Mouse (Mus musculus): ENCODE results near the gene Dnajb8.

Dnajb8 gene

DNA sequence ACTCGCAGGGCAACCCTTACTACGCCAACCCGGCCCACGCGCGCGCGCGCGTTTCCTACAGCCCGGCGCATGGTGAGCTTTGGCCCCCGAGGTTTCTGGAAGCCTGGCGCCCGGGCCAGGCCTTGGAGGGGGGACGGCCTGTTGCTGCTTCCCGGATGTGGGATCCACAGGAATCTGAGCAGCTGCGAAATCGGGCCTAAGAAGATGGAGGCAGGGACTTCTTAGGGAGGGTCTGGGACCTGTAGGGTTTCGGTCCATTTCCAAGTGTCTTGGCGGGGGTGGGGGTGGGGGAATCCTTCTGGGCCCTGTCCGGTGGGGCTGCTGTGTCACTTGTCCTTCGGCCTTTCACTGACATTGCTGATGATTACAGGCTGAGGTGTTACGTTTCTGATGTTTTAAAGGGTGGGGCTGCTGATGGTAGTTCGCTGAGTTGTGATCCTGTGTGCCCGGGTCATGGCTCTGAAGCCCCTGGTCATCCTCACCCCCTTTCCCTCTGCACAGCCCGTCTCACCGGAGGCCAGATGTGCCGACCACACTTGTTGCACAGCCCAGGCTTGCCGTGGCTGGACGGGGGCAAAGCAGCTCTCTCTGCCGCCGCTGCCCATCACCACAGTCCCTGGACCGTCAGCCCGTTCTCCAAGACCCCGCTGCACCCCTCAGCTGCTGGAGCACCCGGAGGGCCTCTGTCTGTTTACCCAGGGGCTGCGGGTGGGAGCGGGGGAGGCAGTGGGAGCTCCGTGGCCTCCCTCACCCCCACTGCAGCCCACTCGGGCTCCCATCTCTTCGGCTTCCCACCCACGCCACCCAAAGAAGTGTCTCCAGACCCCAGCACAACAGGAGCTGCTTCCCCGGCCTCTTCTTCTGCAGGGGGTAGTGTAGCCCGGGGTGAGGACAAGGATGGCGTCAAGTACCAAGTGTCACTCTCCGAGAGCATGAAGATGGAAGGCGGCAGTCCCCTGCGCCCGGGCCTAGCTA is 22.1 kb upstream of the Dnajb8 start:
- DNase-seq, result no peak

DNA sequence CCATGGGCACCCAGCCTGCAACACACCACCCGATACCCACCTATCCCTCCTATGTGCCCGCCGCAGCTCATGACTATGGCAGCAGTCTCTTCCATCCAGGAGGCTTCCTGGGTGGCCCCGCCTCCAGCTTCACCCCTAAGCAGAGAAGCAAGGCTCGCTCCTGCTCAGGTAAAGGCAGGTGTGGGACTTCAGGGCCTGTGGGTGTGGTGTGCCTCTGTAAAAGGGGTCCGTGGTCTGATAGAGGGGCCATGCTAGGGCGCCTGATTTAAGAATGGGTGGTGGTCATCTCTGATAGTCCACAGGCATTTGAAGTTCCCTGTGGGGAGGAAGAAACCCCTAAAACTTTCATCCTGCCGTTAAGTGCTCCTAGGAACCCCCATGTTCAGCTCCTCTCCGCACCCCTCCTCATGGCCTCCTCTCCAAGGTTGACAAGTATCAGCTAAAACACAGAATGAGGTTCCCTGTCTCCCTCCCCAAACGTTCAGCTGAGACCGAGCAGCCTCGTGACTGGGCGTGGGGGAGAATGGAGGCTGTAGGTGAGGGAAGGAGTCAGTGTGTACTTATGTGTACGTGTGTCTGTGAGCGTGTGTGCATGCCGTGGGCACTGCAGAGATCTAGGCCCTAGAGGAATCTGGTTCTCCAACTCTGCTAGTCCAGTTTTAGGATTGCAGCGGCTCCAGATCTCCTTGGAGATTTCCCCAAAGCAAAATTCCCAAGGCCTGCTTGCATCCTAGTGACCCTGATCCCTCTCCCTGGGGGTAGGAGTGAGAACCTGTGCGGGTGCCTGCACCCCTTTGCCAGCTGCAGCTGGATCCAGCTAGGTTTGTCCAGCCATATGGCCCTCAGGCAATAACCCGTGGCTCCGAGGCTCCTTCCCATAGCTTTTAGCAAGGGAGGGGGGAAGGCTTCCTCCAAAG is 21.1 kb upstream of the Dnajb8 start:
- no peak for DNase-seq

DNA sequence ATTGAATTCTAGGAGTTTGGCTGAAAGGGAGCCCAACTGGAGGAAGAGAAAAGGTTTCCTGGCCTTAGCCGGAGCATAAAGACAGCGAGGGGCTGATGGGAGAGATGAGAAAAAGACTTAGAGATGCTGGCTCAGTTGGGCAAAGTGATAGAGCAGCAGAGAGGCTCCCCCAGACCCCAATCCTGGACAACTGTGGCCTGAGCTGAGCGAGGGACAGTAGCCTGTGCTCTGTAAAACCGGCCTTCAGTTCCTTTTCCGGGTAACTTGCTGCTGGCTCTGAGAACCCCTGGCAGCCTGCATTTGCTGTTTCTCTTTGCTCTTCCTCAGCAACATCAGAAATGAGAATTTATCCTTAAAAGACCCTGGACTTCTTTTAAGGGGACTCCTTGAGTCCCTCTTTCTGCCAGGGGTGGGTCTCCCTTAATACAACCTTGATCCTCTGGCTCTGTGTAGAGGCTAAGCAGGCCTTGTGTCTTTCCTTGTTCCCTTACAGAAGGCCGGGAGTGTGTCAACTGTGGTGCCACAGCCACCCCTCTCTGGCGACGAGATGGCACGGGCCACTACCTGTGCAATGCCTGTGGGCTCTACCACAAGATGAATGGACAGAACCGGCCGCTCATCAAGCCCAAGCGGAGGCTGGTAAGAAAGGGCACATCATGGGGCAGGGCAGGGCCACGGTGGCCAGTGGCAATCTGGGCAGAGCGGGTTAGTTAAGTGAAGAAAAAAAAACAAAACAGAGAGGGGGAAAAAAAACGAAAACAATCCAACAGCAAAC is 20.0 kb upstream of the Dnajb8 start:
- no peak for DNase-seq

DNA sequence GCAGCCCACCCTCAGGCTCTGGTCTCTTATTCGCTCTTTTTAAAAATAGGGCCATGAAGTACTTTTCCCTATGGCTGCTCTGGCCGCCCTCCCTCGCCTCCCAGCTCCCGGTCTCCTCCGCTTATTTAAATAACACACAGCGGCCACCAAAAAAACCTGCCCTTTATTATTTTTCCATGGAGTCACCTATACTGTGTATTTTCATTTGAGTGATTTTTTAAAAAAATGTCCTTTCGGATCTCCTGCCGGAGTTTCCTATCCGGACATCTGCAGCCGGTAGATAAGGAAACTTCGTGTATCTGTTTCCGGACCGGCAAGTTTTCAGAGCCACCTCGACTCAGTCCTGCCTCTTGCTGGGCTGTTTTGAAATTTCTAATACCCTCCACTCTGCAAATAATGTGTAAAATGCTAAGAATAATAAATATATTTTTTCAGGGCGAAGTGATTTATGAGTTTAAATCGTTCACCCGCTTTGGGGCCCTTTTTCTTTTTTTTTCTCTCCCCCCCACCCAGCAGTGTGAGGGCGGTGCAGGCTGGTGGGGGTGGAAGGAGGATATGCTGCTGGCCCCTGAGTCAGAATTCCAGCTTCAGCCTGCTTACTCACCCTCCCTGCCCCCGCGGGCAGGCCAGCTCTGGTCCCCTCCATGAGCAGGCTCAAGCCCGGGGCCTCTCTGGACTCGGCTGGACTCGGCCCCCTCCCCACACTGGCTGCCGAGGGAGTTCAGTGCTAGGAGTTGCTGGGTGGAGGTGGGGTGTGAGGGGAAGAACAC is 19.0 kb upstream of the Dnajb8 start:
- peak; percentile 86 for DNase-seq

DNA sequence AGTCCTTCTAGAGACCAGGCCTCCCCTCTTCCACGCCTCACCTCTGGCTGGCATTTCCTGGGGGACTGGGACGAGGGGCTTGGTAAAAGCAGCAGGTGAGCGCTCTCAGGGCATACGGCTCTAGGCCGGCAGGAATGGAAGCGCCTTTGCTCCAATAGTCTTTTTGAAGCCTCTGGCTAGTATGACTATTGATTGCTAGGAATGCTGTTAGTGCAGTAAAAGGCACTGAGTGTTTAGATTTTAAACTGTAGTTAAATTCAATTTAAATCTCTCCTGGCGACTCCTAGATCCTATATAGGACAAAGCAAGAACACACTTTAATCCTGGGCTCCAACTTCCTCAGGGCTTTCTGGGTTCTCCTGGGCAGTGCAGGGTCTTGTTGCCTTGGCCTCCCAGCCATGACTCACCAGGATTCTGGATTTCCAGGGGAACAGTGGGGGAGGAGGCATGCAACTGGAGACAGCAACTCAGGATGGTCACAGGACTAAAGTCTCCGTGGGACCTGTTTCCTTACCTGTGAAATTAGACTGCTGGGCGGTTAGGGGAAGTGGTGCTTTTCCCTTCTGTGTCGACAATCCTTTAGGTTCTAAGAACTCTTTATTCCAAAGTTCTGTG is 18.2 kb upstream of the Dnajb8 start:
- DNase-seq, result no peak

DNA sequence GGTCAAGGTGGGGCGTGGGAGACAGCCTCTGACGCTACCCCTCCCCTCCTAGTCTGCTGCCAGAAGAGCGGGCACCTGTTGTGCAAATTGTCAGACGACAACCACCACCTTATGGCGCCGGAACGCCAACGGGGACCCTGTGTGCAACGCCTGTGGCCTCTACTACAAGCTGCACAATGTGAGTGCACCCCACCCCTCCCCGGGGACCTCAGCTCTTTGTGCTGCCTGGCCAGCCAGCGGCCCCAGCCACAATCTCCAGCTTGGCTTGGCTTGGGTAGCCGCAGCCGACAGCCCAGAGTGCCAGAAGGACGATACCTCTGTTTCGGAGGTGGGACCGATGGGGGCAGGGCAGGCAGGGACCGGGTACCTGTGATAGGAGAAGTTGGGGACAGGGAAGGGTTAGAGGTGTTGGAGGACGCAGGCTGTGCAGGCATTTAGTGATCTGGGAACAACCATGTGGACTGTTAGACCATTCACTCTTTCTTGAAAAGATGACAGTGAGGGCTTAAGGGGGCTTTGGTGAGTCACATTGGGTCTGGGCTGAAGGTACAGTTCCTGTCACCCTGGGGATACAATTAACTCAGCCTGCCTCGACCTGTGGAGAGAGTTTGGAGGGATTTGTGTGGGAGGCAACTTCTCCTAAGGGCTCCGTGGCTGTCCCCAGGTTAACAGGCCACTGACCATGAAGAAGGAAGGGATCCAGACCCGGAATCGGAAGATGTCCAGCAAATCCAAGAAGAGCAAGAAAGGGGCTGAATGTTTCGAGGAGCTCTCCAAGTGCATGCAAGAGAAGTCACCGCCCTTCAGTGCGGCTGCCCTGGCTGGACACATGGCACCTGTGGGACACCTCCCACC is 17.3 kb upstream of the Dnajb8 start:
- DNase-seq, result no peak

DNA sequence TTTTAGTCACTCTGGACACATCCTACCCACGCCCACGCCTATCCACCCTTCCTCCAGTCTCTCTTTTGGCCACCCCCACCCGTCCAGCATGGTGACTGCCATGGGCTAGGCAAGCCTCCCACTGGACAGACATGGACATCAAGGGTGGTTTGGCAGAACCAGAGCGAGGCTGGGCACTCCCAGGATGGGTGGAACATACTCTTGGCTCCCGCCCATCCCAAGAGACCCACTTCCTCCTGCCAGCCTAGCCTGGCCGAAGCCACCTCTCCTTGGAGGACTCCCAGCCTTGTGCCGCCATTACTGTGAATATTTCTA is 16.7 kb upstream of the Dnajb8 start:
- peak; percentile 67 for DNase-seq

DNA sequence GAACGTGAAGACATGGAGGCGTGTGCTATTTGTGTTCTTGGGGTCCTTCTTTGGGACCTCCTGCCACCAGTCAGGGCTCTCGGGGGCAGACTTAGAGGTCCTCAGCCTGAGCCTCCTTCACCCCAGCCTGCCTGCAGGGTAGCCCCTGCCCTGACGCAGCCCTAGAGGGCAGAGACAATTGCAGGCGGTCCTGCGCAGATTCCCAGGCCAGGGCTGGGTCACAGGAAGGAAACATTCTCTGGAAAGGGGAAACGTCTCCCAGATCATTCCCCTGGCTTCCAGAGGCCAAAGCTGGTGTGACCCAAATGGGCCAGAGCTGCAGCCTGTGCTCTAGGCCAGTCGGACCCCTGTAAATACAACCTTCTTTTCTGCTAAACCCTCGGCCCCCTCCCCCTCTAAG is 16.1 kb upstream of the Dnajb8 start:
- peak; percentile 65 for DNase-seq

DNA sequence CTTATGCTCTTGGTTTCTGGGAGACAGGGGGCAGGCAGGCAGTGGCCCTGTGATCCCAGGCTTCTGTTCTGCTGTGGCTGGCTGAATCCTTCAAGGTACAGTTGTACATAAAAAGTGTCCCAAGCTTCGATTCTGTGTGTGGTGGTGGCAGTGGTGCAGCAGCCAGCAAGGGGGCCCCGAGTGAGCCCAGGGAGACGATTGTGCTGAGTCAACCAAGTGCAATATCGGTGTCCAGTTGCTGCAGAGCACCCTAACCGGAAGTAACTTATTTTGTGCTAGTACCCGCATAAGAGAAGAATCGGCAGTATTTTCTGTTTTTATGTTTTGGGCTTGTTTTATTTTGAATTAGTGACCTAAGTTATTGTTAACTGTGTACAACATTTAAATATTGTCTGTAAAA is 15.5 kb upstream of the Dnajb8 start:
- no peak for DNase-seq

DNA sequence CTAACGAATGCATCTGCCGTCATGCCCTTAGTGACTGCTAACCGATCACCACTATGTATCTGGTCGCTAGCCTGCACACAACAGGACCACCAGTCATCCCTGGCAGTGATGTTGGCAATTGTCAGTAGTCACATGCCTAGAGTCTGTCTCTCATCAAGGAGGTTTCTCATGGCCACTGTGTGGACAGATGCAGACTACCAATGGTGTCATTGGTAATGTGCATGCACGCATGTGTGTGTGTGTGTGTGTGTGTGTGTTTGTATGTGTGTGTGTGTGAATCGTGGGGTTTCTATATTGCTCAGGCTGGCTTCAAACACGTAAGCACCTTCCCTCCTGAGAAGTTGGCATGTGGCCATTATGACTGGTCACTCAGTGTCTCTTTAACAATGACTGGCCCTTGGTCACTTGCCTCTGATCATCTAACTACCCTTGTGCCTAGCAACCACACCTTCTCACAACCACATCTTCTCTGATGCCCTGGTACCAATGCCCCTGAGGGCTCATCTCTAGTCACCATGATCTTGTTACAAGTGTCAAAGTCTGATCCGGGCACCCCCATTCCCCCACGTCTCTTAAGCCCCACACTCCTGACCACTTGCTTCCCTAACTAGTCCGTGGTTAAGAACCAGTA is 14.6 kb upstream of the Dnajb8 start:
- no peak for DNase-seq

DNA sequence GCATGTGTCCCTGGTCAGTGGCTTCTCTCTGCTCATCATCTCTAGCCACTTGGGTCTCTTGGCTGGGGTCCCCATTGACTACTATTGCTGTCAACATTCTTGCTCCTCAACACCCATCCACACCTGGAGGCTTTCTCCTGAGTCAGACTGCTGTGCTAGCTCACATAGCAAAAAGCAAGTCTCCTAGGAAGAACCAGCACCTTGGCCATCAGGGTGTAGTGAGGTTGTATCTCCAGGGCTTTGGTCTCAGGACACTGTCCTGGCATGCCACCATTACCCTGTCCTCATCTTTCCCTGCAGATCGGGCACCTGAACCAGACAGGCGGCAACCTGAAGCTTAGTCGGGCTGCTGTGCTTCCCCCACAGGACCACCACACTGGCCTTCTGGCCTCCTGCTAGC is 13.7 kb upstream of the Dnajb8 start:
- DNase-seq, result no peak

DNA sequence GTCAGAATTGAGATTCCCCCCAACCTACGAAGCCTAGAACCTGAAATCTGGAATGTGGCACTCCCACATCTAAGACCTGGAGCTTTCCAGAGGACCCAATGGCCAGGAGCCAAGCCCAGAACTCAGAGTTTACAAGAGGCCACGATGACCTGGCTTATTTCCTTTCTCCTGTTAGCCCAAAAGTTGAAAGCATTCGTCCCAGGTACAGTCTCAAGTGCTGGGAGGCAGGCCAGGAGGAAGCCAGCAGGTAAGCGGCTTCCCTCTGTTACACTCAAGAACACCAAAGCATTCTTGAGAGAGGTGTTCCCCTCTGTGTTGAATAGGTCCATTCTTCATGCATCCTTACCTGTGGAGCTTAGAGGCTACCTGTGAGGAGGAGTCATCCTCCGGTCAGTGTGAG is 12.6 kb upstream of the Dnajb8 start:
- DNase-seq, result peak; percentile 53

DNA sequence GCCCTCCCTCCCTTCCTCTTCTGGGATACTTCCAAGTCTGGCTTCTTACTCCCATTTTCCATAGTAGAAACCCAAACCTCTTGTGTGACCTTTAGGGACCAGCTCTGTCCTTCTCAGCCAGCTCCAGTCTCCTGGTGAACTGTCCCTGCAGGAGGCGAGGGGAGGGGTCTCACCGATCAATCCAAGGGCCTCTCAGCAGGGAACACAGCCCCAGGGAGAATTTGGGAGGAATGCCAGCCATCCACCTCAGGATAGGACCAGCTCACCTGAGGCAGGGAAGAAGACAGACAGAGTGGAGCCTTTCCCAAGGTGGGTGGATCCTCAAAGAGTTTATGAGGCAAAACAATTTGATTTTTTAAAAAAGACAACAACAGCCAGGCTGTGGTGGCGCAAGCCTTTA is 11.9 kb upstream of the Dnajb8 start:
- no peak for DNase-seq

DNA sequence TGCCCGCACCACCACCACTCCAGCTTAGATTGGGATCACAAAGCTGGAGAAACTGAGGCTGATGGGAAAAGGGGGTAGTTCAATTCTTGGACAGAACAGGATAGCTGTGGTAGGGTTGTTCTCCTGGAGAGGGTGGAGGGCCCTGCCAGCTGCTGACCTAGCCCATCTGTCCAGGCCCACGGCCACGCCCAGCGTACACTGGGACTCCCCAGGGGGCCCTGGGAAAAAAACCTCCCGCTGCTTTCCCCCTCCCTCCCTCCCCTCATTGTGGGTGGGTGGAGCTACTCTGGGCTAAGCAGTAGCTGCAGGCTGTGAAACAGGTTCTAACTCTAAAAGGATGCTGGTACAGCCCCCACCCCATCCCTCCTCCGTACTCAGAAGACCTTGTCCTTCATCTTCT is 6.3 kb upstream of the Dnajb8 start:
- DNase-seq, result no peak

DNA sequence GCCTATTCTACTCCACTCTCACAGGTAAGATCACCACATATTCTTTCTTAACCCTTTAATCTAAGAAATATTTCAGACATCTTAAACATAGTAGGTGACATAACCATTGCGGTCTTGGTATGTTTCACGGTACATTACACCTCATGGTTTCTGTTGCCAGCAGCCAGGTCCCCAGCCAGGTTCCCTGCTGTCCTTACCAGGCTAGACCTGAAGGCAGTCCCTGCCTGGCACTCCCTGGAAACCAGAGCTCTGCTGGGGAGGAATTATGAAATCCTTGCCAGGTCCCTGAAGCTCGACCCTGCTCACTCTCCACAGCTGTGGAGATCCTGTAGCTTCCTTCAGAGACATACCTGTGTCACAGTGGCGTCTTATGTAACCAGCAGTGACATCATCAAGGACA is 5.9 kb upstream of the Dnajb8 start:
- no peak for DNase-seq

DNA sequence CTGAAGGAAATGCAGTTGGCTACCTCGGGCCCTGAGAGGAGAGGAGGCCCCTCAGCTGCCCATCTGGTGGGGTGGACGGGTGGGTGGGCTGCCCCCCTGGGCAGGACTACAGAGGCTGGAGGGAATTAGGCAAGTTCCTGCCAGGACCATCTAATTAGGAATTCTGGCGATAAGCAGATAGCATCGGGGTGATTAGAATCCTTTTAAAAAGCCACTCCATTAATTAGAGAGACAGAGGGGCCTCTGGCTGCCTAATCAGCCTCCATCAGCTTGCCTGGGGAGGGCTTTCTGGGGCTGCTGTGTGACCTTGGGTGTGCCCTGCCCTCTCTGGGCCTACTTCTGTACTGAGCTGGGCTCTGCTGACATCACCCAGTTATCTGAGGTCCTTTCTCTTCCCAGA is 3.0 kb upstream of the Dnajb8 start:
- DNase-seq, result no peak

DNA sequence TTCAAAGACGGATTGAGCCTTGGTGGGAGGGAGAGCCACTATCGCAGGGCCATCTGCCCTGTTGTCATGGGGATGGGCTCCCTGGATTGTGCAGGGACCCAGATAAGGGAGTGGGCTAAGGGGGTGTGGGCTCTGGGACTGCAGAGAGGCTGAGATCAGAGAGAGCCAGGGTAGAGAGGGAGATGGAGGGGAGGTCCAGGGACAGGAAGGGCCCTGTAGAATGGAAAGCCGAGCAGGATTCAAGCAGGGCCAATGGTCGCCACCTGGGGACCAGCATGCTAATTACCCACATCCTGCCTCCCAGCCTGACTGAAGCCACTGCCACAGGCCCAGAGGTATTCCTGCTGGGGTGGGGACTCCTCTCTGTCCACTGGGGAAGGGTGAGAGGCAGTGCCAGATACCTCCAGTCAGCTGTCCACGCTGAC is 4.5 kb downstream of the Dnajb8 start:
- no peak for DNase-seq

DNA sequence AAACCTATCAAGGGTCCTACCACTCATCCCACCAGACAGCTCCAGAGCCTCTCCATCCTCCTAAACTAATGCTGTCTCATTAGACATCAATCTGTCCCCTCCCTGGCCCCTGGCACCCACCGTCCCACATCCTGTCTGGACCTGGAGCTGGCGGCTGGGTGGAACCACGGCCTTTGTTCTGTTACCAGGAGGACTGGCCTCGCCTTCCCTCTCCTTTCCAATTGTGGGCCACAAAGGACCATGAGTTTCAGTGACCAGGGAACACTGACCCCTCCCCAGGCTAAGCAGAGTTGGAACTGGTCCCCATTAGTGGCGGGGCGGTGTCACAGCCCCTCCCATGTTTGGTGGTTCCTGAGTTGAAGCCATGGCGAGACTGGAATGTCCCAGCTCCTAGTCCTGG is 5.5 kb downstream of the Dnajb8 start:
- peak; percentile 35 for DNase-seq

DNA sequence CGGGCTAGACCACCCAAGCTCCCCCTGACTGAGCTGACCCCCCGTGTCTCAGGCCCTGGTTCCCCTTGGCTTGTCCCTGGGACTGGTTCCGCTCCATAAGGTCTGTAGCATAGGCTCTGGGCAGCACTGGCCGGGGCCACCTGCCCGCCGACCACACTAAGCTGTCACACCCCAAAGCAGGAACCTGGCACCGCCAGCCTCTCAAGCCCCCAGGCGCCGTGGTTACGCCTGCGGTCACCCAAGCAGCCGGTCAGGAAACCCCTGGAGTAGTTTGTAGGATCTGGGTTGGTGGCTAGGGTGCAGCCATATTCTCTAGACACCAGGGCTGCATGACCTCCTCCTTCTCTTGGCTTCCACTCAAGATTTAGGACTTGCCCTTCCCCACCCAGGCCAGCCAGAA is 7.2 kb downstream of the Dnajb8 start:
- no peak for DNase-seq

DNA sequence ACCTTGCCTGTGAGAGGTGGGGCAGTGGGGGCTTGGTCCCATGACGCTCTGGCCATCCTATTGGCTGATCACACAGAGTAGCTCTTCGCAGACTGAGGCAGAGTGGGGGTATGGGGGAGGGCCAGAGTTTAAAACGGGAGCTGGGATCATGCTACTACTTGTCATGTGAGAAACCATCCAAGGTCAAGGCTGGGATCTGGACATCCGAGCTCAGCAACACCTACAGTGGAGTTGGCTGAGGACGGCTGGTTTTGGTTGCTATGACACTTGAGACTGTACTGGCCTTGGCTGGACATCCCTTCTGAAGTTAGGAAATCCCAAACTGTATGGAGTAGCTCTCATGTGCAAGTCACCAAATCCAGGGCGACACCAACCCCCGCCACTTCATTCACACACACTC is 9.8 kb downstream of the Dnajb8 start:
- peak; percentile 6 for DNase-seq
